Mouse (Mus musculus): ENCODE measurements around the gene Eaf2. TPM values are rescaled to one million over a fixed set of nuclear protein-coding genes. Genes with fewer than 3 reads are reported as not detected.

The Eaf2 gene
- polyA plus RNA-seq (2014; fragmentation: Illumina TruSeq; extraction: RNeasy Lipid Tissue Mini Kit (QIAGEN cat#74804); ENCODE audit: low read depth, low replicate concordance), result 3.1 TPM

GRCm38 (mm10) chr16:36874583-36875275 lies at the start of gene Eaf2, which contains the start of gene Golgb1:
Gene Eaf2 (minus strand): TSS chr16:36875003.
Gene Golgb1 (plus strand): TSS chr16:36875140.

GRCm38 (mm10) chr16:36828054-36828786 lies 46.6 kb downstream of the Eaf2 start, which contains the start of gene Iqcb1:
Gene Iqcb1 (plus strand): TSS chr16:36828385.

GRCm38 (mm10) chr16:36784594-36785313 lies 90.0 kb downstream of the Eaf2 start, which contains the start of gene Slc15a2:
Gene Slc15a2 (minus strand): TSS chr16:36784962.

Other genes starting within 250 kb of the Eaf2 start
- gene Cd86, start 208.9 kb downstream of the Eaf2 start, polyA plus RNA-seq (2014; fragmentation: Illumina TruSeq; extraction: RNeasy Lipid Tissue Mini Kit (QIAGEN cat#74804); ENCODE audit: low read depth, low replicate concordance), result 3.8 TPM
- 20.3 TPM for gene Ildr1, start 181.0 kb downstream of the Eaf2 start, polyA plus RNA-seq (2014; fragmentation: Illumina TruSeq; extraction: RNeasy Lipid Tissue Mini Kit (QIAGEN cat#74804); ENCODE audit: low read depth, low replicate concordance)
- 36.3 TPM for gene Slc15a2, start 90.0 kb downstream of the Eaf2 start, polyA plus RNA-seq (2014; fragmentation: Illumina TruSeq; extraction: RNeasy Lipid Tissue Mini Kit (QIAGEN cat#74804); ENCODE audit: low read depth, low replicate concordance)
- 15.1 TPM for gene Iqcb1, start 46.6 kb downstream of the Eaf2 start, polyA plus RNA-seq (2014; fragmentation: Illumina TruSeq; extraction: RNeasy Lipid Tissue Mini Kit (QIAGEN cat#74804); ENCODE audit: low read depth, low replicate concordance)
- gene Golgb1, start 137 bp upstream of the Eaf2 start, polyA plus RNA-seq (2014; fragmentation: Illumina TruSeq; extraction: RNeasy Lipid Tissue Mini Kit (QIAGEN cat#74804); ENCODE audit: low read depth, low replicate concordance), result 89.0 TPM
- 15.7 TPM for gene Hcls1, start 60.0 kb upstream of the Eaf2 start, polyA plus RNA-seq (2014; fragmentation: Illumina TruSeq; extraction: RNeasy Lipid Tissue Mini Kit (QIAGEN cat#74804); ENCODE audit: low read depth, low replicate concordance)
- gene Fbxo40, start 115.5 kb upstream of the Eaf2 start, polyA plus RNA-seq (2014; fragmentation: Illumina TruSeq; extraction: RNeasy Lipid Tissue Mini Kit (QIAGEN cat#74804); ENCODE audit: low read depth, low replicate concordance), result 0.12 TPM
- gene Polq, start 136.8 kb upstream of the Eaf2 start, polyA plus RNA-seq (2014; fragmentation: Illumina TruSeq; extraction: RNeasy Lipid Tissue Mini Kit (QIAGEN cat#74804); ENCODE audit: low read depth, low replicate concordance), result 0.65 TPM

Data from adipose tissue, adult 10 weeks (tissue).